Mouse (Mus musculus) cerebellum, adult 18-20 months (tissue): ENCODE measurements around the gene Stxbp2.
"Not testable (repeated sequence)": the region's sequence is repeated elsewhere in the genome, so short reads cannot be mapped to it uniquely, and the experiment has no call there.

Source experiments
- DNase-seq, 2 experiments: peaks; one replicate each; pipeline ENCODE4 v3.0.0; 2021

Gene Stxbp2

DNA sequence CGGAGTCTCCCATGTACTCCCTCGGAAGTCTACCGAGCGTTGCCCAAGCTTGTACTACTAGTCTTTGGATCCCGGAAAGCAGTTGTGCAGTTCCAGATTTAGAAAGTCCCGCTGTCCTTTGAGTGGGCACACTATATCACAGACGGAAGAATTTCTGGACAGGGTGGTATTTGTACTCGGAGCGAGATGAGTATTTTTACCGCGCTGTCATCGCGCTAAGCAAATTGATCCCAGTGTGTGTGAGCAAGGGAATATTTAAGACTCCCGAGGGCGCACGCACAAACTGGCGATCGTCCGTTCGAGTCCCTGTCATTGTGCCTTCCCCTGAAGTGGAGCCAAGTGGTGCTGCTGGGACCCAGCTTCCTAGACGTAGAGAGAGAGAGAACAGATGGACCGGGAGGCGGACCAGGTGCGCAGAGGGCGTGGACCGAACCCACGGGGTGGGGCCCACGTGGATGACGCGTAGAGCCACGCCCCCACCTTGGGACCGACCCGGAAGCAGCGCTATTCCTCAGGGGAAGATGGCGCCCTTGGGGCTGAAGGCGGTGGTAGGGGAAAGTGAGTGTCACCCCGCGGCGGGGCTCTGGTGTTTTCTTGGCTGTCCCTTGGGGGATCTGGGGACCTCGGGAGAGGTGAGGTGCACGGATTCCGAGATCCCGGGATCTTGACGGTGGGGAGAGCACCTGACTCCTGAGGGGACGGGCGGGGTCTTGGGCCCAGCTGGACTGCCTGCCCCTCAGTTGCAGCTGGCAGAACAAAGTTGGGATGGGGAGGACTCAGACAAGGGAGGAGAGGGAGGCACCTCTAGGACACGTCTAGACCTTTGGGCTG is at the start of gene Stxbp2:
TSS of gene Stxbp2 (plus strand) at position 309 of the 831 bp plus-strand sequence.
- peak; percentile 85 to 86 for DNase-seq

DNA sequence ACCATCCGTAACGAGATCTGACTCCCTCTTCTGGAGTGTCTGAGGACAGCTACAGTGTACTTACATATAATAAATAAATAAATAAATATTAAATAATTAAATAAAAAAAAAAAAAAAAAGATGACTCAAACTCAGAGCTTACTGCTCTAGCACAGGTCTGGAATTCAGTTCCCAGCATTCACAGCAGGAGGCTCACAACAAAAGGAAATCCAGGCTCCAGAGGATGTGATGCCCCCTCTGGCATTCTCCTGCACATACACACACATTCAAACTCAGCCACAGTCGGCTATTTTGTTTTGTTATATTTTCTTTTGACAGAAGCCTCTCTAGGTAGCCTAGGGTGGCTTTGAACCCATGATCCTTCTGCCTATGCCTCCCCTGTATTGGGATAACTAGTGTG is 48.8 kb upstream of the Stxbp2 start:
- not testable (repeated sequence) for DNase-seq

DNA sequence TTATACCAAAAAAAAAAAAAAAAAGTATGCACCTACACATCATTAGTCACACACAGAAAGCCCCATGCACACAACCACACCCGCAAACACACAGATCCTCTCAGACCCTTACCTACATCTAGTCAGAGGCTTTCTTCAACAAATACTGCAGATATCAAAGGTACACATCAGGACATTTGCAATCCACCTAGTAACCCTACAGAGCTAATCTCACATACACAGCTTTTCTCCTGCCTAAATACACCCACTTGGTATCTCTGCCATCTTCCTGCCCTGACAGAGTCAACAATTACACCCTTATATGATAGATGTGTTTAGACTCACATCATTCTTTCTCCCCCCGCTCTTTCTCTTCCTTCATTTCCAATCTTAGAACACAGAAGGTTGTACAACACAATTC is 44.3 kb upstream of the Stxbp2 start:
- DNase-seq, result no peak

DNA sequence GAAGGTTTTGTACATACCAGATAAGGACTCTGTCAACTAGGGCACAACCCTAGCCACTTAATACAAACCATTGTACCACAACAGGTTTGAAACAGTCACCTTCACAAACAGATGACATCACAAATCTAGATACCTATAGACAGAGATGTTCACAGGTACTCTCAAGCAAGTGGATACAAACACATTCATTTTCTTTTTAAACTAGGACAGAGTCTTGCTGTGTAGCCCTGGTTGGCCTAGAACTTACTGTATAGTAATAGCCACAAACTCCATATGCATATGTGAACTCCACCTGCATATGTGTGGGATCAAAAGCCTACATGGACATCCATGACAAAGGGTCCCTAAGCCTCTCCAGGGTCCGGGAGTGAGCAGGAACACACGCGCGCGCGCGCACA is 43.8 kb upstream of the Stxbp2 start, which contains the start of gene Camsap3:
TSS of gene Camsap3 (plus strand) at position 301 of the 398 bp plus-strand sequence.
- DNase-seq, result no peak

DNA sequence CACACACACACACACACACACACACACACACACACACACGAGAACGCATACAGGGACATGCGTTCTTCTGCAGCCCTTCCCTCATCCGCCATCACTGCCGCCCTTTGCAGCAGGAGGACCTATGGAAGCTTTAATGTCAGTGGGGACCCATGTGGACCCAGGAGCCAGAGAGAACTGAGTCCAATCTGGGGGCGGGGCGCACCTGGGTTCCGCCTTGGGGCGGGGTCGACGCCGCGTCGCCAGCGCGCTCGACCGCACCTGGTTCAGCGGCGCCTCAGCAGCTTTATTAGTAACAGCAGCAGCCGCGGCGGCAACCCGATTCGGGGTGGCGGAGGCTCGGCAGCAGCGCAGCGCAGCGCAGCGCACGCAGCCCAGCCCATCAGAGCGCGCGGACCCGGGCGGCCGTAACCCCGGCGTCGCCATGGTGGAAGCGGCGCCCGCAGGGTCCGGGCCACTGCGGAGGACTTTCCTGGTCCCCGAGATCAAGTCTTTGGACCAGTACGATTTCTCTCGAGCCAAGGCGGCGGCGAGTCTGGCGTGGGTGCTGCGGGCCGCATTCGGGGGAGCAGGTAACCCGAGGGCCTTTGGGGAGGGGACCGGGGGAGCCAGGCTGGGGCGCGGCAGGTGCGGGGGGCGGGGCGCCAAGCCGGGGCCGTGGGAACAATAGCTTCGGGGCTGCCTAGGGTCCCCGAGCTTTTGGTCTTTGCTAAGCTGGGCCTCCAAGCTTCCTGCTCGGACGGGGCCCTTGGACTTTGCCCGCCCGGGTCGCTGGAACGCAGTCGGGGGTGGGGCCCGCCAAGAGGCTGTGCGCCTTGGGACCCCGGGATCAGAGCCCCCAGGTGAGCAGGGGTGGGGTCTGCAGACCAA is 43.1 kb upstream of the Stxbp2 start:
- peak; percentile 76 to 84 for DNase-seq

DNA sequence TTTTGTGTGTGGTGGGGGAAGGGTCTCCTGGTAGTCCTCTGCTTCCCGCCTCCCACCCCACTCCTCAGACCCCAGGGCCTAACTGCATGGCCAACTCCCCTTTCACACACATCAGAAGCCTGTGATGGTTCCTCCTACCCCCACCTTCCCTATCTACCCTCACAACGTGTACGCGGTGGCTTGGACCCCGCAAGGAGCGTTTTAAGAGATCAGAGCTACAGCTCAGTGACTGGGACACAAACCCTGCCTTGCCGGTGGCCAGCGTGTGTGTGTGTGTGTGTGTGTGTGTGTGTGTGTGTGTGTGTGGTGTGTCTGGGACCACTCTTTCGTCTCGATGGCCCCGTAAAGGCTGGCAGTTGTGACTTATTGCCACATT is 42.5 kb upstream of the Stxbp2 start:
- peak in 1 of 2 experiments; percentile 44 for DNase-seq

DNA sequence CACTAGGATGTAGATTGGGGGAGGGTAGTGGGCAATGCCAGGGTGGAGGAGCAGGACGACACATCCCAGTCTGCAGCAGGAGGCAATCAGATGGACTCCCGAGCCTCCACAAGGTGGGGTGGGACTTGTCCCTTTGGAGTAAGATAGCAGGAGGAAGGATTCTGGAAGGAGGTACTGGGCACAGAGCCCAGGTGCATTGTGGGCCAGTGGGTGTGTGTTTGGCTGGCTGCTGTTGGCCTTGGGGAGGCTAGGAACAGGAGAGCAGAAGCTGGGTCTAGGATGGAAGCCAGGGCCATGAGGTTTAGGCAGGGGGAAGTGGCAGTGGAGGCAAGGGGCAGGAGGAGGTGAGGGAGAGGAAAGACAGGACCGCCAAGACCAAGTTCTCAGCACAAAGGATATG is 37.3 kb upstream of the Stxbp2 start:
- DNase-seq, result peak in 1 of 2 experiments; percentile 36

DNA sequence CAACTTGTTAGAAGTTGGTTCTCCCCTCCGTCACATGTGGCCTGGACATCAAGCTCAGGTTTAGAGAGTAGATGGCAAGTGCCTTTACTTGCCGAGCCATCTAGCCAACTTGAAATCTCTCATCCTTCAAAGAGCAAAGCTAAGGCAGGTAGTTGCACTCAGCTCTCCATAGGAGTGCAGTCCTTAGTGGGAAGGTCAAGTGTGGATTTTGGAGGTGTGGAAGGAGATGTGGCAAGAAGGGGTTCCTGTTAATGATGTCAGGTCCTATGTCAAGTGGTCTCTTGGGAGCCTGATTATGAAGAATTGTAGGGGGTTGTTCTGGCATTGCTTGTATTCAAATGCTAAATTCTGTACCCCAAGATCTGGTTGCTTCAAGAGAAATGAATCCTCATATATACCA is 36.3 kb upstream of the Stxbp2 start:
- DNase-seq, result no peak

DNA sequence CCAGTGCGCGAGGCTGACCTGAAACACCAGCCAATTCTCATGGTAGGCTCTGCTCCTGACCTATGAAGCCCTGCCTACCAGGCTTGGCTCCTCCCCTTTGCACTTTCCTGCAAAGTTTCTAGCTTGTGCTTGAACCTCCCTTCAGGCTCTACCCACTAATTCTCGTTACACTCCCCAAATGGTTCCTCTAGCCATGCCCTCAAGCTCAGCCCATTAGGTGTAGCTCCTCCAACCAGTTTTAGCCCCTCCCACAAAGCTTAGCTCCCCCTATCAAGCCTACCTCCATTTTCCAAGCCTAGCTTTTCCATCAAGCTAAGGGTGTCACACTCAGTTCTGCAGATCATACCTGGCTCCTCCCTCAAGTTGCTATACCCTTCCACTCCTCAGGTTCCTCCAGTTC is 32.7 kb upstream of the Stxbp2 start:
- no peak for DNase-seq

DNA sequence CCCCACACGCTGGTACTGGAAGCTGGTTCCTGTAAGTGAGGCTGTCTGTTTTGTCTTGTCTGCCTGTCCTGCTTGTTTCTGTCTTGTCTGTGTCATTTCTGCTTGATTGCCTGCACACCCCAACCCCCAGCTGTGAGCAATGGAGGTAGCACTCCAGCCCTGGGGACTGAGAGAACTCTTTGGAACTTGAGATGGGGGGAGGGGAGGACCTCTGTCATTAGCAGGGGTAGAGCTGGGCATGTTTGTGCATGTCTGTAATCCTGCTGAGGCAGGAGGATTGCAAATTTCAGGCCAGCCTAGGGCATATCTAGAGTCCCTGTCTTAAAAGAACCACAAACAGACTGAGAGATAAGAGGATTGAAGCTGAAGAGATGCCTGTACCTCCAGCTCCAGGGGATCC is 31.5 kb upstream of the Stxbp2 start:
- DNase-seq, result no peak

DNA sequence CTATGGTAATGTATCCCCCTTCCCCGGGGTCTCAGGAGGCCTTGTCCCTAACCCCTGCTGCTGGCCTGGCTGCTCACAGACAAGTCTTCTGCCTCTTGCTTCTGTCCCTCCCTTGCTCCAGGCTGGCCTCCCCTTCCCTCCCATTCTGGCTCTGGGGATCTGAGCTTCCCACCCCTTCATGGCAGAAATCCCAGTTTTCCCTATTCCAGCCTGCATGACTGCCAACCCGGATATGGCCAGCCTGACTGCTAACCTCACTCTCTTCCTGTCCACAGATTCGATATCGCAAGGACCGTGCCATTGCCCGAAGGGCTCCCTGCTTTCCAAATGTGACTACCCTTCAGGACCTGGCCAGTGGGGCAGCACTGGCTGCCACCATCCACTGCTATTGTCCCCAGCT is 30.4 kb upstream of the Stxbp2 start:
- no peak for DNase-seq

DNA sequence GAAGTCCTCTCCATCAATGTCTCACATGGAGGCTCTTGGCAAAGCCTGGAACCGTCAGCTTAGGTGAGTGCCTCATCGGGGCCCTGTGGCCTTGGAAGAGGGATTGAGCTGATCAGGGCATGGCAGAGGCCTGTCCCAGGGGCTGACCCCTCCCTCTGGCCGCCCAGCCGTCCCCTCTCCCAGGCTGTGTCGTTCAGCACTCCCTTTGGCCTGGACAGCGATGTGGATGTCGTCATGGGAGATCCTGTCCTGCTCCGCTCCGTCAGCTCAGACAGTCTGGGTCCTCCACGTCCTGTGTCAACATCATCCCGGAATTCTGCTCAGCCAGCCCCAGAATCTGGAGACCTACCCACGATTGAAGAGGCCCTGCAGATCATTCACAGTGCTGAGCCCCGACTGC is 27.3 kb upstream of the Stxbp2 start:
- DNase-seq, result no peak

DNA sequence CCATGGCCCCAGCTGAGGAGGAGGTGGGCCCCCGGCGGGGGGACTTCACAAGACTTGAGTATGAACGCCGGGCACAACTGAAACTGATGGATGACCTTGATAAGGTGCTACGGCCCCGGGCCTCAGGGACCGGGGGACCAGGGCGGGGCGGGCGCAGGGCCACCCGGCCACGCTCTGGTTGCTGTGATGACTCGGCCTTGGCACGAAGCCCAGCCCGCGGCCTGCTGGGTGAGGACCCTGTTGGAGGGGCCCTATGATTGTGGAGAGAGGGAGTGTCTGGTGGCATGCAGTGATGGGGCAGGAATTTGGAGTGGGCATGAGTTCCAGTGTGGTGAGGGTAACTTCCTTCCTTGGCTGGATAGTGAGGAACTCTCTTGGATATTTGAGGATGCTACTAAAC is 24.2 kb upstream of the Stxbp2 start:
- no peak for DNase-seq

DNA sequence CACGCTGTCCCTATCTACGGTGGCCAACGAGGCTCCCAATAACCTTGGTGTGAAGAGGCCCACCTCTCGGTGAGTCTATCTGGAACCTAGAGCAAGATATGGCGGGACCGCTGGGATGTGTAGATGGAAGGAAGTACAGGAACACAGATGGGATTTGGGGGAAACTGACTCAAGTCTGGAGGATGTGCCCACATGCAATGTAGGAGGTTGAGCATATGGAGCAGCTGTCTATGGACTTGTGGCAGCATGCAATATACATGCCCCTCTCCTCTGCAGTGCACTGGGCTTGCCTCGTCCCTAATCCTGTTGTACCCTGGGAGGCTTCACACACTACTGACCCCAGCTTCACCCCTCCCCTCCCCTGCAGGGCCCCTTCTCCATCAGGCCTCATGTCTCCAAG is 22.9 kb upstream of the Stxbp2 start:
- DNase-seq, result no peak

DNA sequence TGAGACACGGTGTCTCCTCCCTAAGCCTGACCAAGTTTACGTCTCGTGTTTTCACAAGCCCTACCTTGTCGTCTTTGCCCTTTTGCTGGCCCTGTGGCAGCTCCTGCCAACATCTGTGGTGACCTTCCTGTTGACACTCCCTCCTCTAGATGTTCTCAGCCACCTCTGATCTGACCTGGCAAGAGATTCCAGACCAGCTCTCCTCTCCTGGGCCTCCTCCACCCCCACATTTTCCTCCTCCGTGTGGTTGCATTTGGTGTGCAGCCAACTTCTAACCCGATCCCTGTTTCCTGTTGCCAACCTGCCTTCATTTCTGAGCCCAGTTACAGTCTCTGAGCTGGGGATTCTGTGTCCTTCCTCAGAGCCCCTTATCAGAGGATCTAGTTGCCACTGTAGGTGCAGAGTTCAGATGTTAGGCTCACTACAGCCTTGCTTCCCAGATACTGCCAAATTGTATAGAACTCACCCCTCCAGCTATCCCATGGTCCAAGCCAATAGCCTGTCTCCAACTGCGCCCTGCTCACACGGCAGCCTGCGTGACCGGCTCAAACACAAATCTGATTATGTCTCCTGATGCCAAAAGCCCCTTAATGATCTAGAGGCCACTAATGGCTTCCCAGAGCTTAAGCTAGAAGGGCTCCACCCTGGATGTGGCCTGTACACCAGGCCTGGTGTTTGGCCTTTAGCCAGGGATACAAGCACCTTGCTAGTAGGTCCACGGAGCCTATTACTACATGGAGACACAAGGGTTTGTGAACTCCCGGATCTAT is 21.5 kb upstream of the Stxbp2 start:
- no peak for DNase-seq

DNA sequence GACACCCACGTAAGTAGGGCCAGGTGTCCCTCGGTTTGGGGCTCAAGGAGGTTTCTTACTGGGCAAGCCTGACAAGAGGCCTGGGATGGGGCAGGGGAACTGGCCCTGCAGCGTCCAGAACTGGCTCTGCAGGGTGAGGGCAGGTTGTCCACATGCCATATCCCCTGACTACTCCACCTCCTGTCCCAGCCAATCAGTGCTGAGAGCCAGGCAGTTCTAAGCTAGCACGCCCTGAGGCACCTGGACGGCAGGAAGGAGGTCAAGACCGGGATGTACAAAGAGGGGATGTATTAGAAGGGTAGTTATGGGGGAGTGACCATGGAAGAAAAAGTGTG is 21.0 kb upstream of the Stxbp2 start:
- no peak for DNase-seq

DNA sequence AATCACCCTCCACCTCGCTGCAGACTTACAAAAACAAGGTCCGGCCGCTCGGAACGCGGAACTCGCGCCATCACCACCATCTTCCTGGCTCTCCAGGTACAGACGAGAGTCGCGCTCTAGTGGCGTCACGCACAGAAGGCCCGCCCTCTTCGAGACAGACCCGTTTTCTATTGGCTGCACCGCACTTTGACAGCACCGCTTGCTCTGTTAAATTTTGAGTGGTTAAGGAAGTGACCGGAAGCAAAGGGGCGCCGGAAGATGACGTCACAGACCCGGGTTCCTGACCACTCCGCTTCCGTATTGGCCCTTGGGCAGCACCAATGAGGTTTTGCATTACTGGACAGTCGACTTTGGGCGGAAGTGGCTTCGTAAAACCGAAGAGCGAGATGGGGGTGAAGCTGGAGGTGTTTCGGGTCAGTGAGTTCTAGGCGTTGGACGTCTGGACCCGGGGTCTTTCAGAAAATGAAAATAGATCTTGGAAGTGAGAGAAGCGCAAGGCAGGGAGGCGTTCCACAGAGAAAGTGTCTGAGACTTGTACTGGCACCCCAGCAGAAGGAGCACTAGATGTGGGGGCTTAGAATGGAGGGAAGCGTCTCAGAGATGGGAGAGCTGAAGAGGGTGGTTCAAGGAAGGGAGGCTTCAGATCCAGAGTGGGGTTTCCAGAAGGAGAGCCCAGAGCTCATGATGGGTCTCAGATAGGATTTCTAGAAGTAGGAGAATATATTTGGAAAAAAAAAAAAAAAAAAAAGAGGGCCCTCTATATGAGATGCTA is 9.4 kb upstream of the Stxbp2 start, which contains the start of the genes Xab2 and Pet100:
TSS of gene Xab2 (minus strand) at position 118 of the 772 bp plus-strand sequence.
TSS of gene Pet100 (plus strand) at position 350 of the 772 bp plus-strand sequence.
- DNase-seq, result peak; percentile 98

DNA sequence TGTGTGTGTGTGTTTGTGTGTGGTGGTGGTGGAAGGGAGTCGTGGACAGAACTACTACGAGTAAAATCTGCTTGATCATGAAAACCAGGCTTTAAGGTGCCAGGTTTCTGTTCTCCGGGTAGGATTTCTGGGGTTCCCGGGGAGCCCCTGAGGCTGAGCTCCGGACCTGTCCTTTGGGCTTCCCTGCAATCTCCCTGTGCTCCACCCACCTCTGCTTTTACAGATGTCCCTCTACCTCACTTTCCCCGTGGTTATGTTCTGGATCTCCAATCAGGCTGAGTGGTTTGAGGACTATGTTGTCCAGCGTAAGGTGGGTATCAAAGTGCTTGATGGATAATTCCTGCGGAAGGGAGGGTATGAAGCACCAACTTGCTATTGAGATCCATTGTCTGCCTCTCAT is 8.6 kb upstream of the Stxbp2 start:
- DNase-seq, result no peak

DNA sequence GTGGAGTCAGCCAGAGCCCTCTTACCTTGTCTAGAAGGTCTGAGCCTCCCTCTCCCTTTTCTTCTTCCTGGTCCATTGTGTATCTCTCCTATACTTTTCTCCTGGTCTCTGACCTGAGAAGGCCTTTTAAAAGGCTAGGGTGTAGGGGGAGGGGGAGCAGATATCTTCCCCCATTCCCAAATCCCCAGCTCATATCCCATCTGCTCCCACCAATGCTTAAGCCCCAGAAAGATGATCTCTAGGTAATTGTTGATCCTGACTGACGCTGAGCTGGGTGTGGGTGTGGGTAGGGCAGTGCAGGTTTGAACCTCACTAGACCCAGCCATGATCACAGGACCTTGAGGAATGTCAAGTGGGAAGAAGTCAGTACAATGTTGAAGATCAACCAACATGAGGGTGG is 5.3 kb upstream of the Stxbp2 start, which contains the start of gene Pcp2:
TSS of gene Pcp2 (minus strand) at position 101 of the 400 bp plus-strand sequence.
- DNase-seq, result no peak

DNA sequence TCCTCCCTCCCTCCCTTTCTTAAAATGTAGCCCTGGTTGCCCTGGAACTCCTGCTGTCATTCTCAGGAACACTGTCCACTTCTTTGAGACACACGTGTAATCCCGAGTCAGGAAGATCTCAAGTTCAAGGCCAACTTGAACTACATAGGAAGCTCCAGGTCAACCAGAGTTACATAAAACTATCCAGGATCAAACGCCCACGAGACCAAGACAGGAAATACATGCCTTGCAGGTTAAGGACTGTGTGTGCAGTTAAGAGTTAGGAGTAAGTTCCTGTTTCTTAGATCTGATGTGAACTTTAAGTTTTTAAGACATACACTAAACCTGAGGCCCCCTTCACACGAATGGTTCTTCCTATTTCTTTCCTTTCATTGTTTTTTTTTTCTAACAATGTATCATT is 3.8 kb upstream of the Stxbp2 start:
- no peak for DNase-seq

DNA sequence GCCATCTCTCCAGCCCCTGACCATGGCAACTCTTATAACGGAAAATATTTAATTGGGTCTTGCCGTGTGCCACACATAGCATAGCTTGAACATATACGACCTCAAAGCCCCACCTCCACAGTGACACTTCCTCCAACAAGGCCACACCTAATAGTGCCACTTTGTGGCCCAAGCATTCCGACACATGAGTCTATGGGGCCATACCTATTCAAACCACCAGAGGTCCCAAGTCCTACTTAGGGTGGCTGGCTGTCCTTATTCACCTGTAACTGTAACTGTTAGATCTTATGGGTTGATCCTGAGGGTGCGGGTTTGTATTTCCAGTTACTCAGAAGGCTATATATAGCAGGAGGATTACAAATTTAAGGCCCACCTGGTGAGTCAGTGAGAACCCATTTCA is 2.7 kb upstream of the Stxbp2 start:
- peak in 1 of 2 experiments; percentile 49 for DNase-seq

DNA sequence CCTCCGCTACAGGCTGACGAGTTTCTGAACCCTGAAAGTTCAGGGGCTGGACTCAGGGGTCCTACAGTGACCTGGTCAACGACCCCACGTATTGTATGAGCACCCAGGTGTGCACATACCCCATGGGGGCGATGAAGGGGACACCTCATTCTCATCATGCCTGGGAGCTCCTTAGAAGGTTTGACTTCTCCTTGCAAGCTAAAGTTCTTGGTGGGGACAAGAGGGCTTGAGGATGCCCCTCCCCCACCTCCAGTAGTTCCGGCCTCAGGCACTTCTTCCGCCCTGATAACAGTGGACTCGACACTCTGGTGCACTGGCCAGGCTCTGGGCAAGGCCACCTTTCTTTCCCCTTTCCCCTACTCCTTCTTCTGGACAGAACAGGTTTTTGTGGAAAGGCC is 722 bp downstream of the Stxbp2 start:
- peak in 1 of 2 experiments; percentile 26 for DNase-seq
